Mouse (Mus musculus) limb, embryonic 10.5 days (tissue): ENCODE results near the gene Trim45. TPM values are rescaled to one million over a fixed set of nuclear protein-coding genes. Genes with fewer than 3 reads are reported as not detected.
A peak's percentile ranks its signal among the peaks of the same experiment; 100 is the strongest.

Experiments
- DNase-seq: peaks from one replicate; pipeline ENCODE4 v3.0.0-alpha.2; 2017; ENCODE audit warnings: low spot score
- H3K27ac ChIP-seq: fragments of 300-500 bp; sonication (generic); 2 replicates; pipeline ENCODE4 v1.5.1; 2016; ENCODE audit warnings: mild to moderate bottlenecking
- H3K27me3 ChIP-seq: fragments of 300-500 bp; sonication (generic); 2 replicates; pipeline ENCODE4 v1.6.1; 2016; ENCODE audit warnings: low read depth, mild to moderate bottlenecking; ENCODE audit not compliant: poor library complexity, severe bottlenecking
- H3K36me3 ChIP-seq: fragments of 300-500 bp; sonication (generic); 2 replicates; pipeline ENCODE4 v1.6.1; 2016; ENCODE audit warnings: mild to moderate bottlenecking, moderate library complexity
- H3K4me1 ChIP-seq: fragments of 300-500 bp; sonication (generic); 2 replicates; pipeline ENCODE4 v1.6.1; 2016
- H3K4me3 ChIP-seq: fragments of 300-500 bp; sonication (generic); 2 replicates; pipeline ENCODE4 v1.5.1; 2016; ENCODE audit warnings: mild to moderate bottlenecking, moderate library complexity
- H3K9me3 ChIP-seq: fragments of 300-500 bp; sonication (generic); replicated peaks from 2 replicates; pipeline ENCODE4 v1.6.1; 2016; ENCODE audit warnings: mild to moderate bottlenecking
- WGBS: fragments of 180-500 bp; shearing (Covaris S2); methylation state at CpG from one replicate; pipeline ENCODE4 v1.1.7; 2016; 5-methylcytosine and 5-hydroxymethylcytosine counted together
- polyA plus RNA-seq: library from polyadenylated mRNA; unstranded; fragments of >200 nt; fragmentation: Nextera tagmentation; extraction: Ambion mirVana; gene quantifications from 2 replicates; pipeline ENCODE4 v1.2.1, GENCODE M21; 2016

Trim45 gene
- polyA plus RNA-seq, result 5.6 and 6.7 TPM in 2 replicates

DNA sequence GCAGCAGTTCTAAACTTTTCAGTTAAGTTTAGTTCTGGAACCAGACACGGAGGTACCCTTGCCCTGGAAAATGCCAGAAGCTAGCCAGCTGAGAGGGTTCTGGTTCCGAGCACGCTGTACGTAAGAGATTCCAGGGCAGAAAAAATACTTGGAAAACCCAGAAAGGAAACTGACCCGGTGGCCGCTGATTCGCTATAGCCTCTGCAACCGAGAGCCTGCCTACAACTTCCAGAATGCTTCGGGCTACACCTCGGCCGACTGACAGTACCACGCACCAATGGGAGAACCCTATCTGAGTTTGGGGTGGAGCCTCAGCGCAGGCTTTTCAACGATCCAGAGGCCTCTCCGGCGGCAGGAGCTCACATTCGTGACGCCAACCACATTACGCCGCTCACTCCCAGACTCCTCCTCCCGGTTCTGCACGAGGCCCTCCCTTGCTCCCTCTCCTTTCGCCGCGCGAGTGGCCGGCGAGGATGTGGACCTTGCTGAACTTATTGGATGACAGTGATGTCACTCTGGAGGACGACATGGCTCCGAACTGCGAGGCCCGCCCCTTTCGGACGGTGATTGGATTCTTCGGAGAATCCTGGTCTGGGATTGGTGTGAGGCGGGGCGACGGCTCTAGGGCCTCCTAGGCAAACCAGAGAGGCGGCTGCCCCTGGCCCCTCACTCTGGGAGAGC lies at the start of gene Trim45:
Trim45 (plus strand) TSS at position 378 of the 681 bp plus-strand sequence.
- H3K27me3 ChIP-seq, result no peaks in the 10 kb centered on the region

DNA sequence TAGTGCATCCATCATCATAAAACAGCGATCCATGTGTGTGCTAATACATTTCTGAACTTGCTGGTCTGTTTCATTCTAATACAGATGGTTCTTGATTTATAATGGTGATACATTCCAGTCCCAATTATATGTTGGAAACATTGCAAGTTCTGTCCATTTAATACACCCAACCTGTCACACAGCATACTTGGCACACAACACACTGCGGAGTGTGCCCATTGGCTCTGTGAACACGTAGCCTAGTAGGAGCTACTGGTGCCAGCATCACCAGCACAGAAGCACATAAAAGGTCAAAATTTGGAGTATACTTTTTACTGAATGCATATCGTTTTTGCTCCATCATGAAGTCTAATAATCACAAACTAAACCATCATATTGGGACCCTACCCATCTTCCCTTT lies 44.9 kb upstream of the Trim45 start:
- no peaks in the 10 kb centered on the region for H3K4me1 ChIP-seq
- WGBS, result 91% methylated on average over 4 of the region's 4 CpGs
- H3K4me3 ChIP-seq, result no peak overlapping the region
- no peak for DNase-seq
- H3K27ac ChIP-seq, result no peak overlapping the region
- H3K9me3 ChIP-seq, result no peaks in the 10 kb centered on the region
- H3K36me3 ChIP-seq, result no peaks in the 10 kb centered on the region
- H3K27me3 ChIP-seq, result no peaks in the 10 kb centered on the region

More for the DNA sequence above, at the start of gene Trim45:
- DNase-seq, result peak; percentile 93
- Histone ChIP-seq H3K9me3 (no peaks in the 10 kb centered on the region), H3K36me3 (peaks cover 12% of the 10 kb centered on the region), H3K4me1 (peaks cover 52% of the 10 kb centered on the region), H3K27ac (peak within 1 kb of the TSS; percentile 92), H3K4me3 (peak within 1 kb of the TSS; percentile 68)
- under 1% methylated on average over 39 of the region's 39 CpGs for WGBS

DNA sequence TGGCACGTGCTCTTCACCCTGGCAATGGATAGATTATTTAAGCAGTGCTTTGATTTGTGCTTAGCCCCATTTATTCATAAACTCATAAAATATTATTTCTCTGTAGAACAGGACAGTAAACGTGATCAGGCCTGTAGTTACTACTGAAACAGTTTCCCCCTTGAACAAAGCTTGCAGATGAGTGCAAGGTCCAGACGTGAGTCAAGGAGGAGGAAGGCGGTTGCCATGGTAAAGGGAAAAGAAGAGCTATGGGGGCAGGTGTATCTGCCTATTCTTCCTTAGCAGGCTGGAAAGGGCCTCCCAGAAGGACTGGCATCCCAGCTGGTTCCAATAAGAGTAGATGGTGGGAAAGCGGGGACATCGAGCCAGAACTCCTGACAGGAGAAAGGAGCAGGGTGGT lies 40.6 kb upstream of the Trim45 start:
- H3K4me1 ChIP-seq, result no peaks in the 10 kb centered on the region
- H3K4me3 ChIP-seq, result no peak overlapping the region
- no peak for DNase-seq
- WGBS, result 80% methylated on average over 6 of the region's 6 CpGs
- no peaks in the 10 kb centered on the region for H3K36me3 ChIP-seq
- no peaks in the 10 kb centered on the region for H3K27me3 ChIP-seq
- no peak overlapping the region for H3K27ac ChIP-seq
- no peaks in the 10 kb centered on the region for H3K9me3 ChIP-seq

DNA sequence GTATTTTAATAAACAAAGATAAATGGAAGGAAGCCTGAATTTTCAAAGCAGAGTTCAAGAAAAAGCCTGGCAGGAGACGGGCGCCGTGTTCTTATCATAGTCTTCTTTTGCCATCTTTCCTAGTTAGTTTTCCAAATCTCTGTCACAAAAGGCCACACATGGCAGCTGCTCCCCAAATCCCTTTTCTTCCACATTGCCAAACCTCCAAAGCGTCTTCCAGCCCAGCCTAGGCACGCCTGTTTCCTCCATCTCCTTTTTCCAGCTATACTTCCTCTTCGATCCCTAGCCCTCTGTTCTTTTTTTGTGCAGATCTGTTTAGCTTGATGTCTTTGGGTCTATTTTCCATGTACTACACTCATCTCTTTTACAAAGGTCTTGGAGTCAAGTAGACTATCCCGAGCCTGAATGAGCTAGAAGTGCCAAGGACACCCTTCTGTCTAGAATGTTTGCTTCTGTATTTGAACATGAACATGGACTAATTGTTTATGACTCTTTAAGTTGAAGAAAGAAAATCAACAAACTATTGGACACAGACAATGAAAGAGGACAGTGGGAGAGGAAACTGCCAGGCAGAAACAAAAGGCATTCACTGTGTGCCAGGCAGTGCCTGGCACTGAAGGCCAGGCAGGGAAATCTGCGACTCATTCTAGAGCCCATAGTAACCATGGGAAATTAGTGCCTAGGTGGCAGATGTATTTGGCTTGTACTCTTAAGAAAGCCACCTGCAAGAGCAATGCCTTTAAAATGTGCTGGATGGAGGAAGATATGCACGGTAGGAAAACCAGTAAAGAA lies 40.0 kb upstream of the Trim45 start:
- H3K27ac ChIP-seq, result no peak overlapping the region
- H3K27me3 ChIP-seq, result no peaks in the 10 kb centered on the region
- H3K4me3 ChIP-seq, result no peak overlapping the region
- 91% methylated on average over 9 of the region's 9 CpGs for WGBS
- DNase-seq, result no peak
- H3K36me3 ChIP-seq, result no peaks in the 10 kb centered on the region
- H3K4me1 ChIP-seq, result no peaks in the 10 kb centered on the region
- H3K9me3 ChIP-seq, result no peaks in the 10 kb centered on the region

DNA sequence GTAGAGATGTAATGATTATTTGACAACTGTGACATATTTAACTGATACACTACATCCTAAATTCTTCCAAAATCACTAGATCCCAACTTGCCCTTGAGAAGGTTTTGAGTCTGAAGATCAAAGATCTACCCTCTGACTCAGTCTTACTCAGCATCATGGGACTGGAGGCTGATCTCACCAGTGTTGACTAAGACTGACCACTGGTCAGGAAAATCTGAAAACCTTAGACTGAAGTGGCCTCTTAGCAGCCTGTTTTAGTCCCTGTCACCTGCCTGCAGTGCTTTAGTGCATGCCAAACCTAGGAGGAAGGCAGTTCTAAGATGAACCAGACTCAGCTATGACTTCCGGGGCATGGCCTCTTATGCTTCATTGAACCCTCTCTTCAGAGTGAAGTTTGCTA lies 32.8 kb upstream of the Trim45 start:
- Histone ChIP-seq H3K4me3 (no peak overlapping the region), H3K27ac (no peak overlapping the region), H3K9me3 (no peaks in the 10 kb centered on the region), H3K36me3 (no peaks in the 10 kb centered on the region), H3K4me1 (peaks cover 13% of the 10 kb centered on the region), H3K27me3 (no peaks in the 10 kb centered on the region)
- DNase-seq, result no peak
- WGBS, result 91% methylated on average over 1 of the region's 1 CpGs

DNA sequence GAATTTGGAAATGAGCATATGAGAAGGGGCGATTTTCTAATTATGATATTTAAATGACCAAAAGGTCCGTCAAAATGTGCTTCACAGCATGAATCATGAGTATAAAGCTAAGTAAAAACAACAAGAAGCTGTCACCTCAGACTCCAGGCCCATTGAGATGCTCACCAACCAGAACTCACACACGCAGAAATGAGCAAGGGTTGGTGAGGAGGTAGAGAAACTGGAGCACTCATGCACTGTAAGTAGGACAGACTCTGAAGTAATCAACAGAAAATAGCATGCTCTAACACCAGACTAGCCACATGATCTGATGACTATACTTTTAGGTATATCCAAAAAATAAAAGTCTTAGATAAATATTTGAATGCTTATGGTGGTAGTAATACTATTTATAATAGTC lies 31.6 kb upstream of the Trim45 start:
- H3K4me3 ChIP-seq, result no peak overlapping the region
- no peak overlapping the region for H3K27ac ChIP-seq
- H3K36me3 ChIP-seq, result no peaks in the 10 kb centered on the region
- WGBS, result 92% methylated on average over 3 of the region's 3 CpGs
- no peaks in the 10 kb centered on the region for H3K9me3 ChIP-seq
- H3K27me3 ChIP-seq, result no peaks in the 10 kb centered on the region
- no peak for DNase-seq
- H3K4me1 ChIP-seq, result peaks cover 13% of the 10 kb centered on the region

DNA sequence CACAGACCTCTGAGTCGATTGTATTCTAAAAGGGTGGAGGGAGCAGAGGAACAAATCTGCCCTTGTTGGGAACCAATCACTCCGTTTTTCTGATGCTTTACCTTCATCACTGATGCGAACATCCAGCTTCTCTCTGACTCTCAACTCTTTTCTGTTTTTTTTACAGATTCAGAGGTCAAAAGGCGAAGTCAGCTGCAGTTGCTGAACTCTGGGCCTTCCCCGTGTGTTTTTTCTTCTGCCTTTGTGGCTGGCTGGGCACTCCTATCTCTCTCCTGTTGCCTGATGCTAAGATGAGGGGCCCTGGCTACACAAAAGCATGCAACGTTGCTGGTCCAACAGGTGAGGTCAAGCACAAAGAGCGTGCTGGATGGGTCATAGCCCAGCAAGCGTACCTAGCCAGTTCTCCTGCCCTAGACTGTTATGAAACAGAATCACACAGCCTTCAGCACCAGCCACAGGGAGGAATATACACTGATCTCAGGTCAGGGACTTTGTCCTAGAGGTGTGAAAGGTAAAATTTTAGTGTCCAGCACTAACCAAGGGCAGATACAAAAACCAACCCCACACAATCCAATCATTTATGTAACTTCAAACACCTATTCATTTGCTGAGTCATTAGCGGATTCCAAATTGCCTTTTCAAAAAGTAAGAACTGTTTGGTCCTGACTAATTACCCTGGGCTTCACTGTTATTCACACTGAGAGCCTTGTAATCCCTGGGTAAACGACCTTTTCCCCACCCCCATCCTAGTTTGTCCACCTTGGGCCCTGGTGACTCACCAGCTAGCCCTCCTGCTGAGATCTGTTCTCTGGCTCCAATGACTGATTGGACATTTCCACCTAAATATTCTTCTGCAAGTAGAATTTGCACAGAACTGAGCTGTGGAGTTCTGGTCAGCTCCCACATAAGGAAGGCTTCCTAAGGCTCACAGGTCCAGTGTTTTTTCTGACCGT lies 29.3 kb upstream of the Trim45 start:
- no peak for DNase-seq
- Histone ChIP-seq H3K27me3 (no peaks in the 10 kb centered on the region), H3K4me3 (no peak overlapping the region), H3K27ac (peak overlapping the region; percentile 58; the same call in 1 of the 2 replicates), H3K36me3 (no peaks in the 10 kb centered on the region), H3K9me3 (no peaks in the 10 kb centered on the region), H3K4me1 (peaks cover 13% of the 10 kb centered on the region)
- WGBS, result 63% methylated on average over 11 of the region's 11 CpGs

DNA sequence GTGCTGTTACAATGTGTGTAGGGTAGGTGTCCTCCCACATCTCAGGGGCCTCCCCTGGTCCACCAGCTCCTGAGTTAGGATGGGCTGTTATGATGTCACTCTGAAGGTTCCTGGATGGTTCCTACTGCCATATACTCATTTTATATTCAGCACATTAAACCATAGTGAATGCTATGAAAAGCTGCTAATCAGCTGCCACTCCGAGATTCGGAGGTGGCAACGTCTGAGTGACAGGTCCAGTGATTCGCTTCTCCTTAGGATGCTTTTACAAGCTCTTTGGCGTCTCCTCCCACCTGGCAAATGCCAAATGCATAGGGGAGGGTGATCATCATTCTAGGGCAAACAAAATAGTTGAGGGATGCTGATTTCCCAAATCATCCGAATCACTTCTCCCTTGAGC lies 26.5 kb upstream of the Trim45 start:
- 82% methylated on average over 6 of the region's 6 CpGs for WGBS

DNA sequence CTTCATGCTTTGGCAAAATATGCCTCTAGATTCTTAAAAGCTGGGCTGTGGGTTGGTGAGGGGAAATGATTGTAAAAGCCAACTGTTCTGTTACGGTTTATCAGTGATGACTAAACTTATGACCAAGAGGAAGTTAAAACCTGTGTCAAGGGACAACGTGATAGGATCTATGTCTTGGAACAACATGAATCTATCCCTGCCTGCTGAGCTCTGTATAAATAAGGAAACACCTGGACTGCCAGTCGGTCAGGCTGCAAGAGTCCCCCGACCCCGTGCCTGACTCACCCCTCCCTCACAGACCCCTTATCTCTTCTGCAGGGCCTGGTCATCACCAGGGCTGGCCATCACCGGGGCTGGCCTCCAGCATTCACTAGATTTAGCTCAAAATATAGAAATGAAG lies 15.9 kb upstream of the Trim45 start:
- Histone ChIP-seq H3K4me1 (peaks cover 11% of the 10 kb centered on the region), H3K4me3 (no peak overlapping the region), H3K36me3 (no peaks in the 10 kb centered on the region), H3K9me3 (no peaks in the 10 kb centered on the region), H3K27me3 (no peaks in the 10 kb centered on the region), H3K27ac (no peak overlapping the region)
- 71% methylated on average over 6 of the region's 6 CpGs for WGBS
- no peak for DNase-seq

More for the DNA sequence above, 26.5 kb upstream of the Trim45 start:
- Histone ChIP-seq H3K27ac (no peak overlapping the region), H3K4me1 (peaks cover 13% of the 10 kb centered on the region), H3K9me3 (no peaks in the 10 kb centered on the region), H3K36me3 (no peaks in the 10 kb centered on the region), H3K27me3 (no peaks in the 10 kb centered on the region), H3K4me3 (no peak overlapping the region)
- no peak for DNase-seq

DNA sequence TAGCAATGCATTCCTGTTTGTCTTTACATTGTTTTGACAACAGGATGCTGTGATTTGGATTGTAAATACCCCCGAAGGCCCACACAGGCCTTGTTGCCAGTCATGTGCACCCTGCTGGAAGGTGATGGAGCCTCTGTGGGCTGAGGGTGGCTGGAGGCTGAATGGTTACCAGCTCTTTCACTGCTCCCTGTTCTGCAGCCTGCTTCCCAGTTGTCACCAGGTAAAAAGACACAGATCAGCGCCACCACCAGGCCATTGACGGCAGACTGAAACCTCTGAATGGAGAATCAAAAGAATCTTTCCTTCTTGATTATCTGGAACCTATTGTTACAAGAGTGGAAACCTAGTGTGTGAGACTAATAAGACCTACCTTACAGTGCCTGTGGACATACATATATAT lies 15.1 kb upstream of the Trim45 start:
- WGBS, result 36% methylated on average over 3 of the region's 3 CpGs
- peaks cover 19% of the 10 kb centered on the region for H3K4me1 ChIP-seq

DNA sequence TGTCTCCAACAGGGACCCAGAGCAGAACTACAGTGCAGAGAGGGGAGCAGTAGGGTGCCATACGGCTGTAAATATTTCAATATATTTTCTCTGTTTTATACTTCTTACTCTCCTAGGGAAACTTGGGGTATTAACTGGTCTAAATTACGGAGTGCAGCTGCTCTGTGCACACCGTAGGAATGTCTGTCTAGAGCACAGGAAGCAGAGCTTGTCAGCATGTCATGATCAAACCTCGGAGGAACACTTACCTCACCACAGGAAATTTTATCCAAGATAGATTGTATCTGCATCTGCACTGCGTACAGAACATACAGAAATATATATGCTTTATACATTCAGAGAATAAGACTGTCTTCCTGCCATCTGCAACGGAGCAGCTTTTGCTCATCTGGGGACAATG lies 13.4 kb upstream of the Trim45 start:
- Histone ChIP-seq H3K27ac (0 out of 2 replicates have a peak overlapping the region, but pooled peaks have one; percentile 3), H3K27me3 (no peaks in the 10 kb centered on the region), H3K4me3 (no peak overlapping the region), H3K4me1 (peaks cover 22% of the 10 kb centered on the region), H3K9me3 (no peaks in the 10 kb centered on the region), H3K36me3 (no peaks in the 10 kb centered on the region)
- DNase-seq, result no peak
- 73% methylated on average over 6 of the region's 6 CpGs for WGBS

More for the DNA sequence above, 15.1 kb upstream of the Trim45 start:
- Histone ChIP-seq H3K36me3 (no peaks in the 10 kb centered on the region), H3K27ac (no peak overlapping the region), H3K4me3 (no peak overlapping the region), H3K9me3 (no peaks in the 10 kb centered on the region), H3K27me3 (no peaks in the 10 kb centered on the region)
- DNase-seq, result no peak

DNA sequence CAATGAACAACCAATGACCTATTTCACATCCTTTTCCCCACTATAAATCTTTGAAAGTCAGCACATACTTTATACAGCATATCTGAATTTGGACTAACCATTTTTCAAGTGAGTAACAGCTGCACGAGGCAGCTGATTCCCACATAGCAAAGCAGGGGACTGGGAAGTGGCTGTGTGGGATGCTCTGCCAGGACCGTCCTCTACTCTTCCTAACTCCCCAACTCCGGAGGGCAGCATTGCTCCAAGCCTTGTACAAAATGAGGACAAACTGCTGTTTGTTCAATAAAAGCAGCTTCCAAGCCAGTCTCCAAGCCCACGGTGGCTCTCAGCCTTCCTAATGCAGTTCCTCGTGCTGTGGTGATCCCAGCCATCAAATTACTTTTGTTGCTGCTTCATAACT lies 11.4 kb upstream of the Trim45 start:
- H3K9me3 ChIP-seq, result no peaks in the 10 kb centered on the region
- no peaks in the 10 kb centered on the region for H3K27me3 ChIP-seq
- 64% methylated on average over 5 of the region's 5 CpGs for WGBS
- H3K36me3 ChIP-seq, result no peaks in the 10 kb centered on the region
- H3K4me3 ChIP-seq, result no peak overlapping the region
- H3K27ac ChIP-seq, result no peak overlapping the region
- H3K4me1 ChIP-seq, result peaks cover 22% of the 10 kb centered on the region
- no peak for DNase-seq
